Mouse (Mus musculus) embryonic facial prominence, embryonic 11.5 days (tissue): ENCODE measurements around the gene Psd. TPM values are rescaled to one million over a fixed set of nuclear protein-coding genes. Genes with fewer than 3 reads are reported as not detected.
A peak's percentile ranks its signal among the peaks of the same experiment; 100 is the strongest.

Experiments used
- ATAC-seq: fragments of 200-750 bp; cut with Nextera tagmentation; replicated peaks from 2 replicates; pipeline ENCODE4 v1.8.0; 2017; ENCODE audit warnings: low read depth; ENCODE audit not compliant: insufficient number of reproducible peaks, low FRiP score, low TSS enrichment
- DNase-seq: peaks from one replicate; pipeline ENCODE4 v3.0.0-alpha.2; 2015; ENCODE audit warnings: low spot score
- H3K27ac ChIP-seq: fragments of 300-500 bp; sonication (generic); replicated peaks from 2 replicates; pipeline ENCODE4 v1.5.1; 2014; ENCODE audit warnings: mild to moderate bottlenecking, low read depth, low read length, control low read depth
- H3K27me3 ChIP-seq: fragments of 300-500 bp; sonication (generic); 2 replicates; pipeline ENCODE4 v1.6.1; 2014; ENCODE audit warnings: mild to moderate bottlenecking, low read length, moderate library complexity, mixed read lengths; ENCODE audit not compliant: control insufficient read depth, insufficient read depth
- H3K36me3 ChIP-seq: fragments of 300-500 bp; sonication (generic); replicated peaks from 2 replicates; pipeline ENCODE4 v1.6.1; 2014; ENCODE audit warnings: low read depth, mild to moderate bottlenecking, low read length, moderate library complexity, mixed read lengths; ENCODE audit not compliant: control insufficient read depth, insufficient read depth
- H3K4me1 ChIP-seq: fragments of 300-500 bp; sonication (generic); 2 replicates; pipeline ENCODE4 v1.6.1; 2014; ENCODE audit warnings: low read length, mixed read lengths; ENCODE audit not compliant: control insufficient read depth, insufficient read depth
- H3K4me2 ChIP-seq: fragments of 300-500 bp; sonication (generic); 2 replicates; pipeline ENCODE4 v1.6.1; 2014; ENCODE audit warnings: low read depth, mild to moderate bottlenecking, control low read depth, low read length, moderate library complexity
- H3K4me3 ChIP-seq: fragments of 300-500 bp; sonication (generic); 2 replicates; pipeline ENCODE4 v1.5.1; 2014; ENCODE audit warnings: low read depth, low read length, control low read depth
- H3K9ac ChIP-seq: fragments of 300-500 bp; sonication (generic); replicated peaks from 2 replicates; pipeline ENCODE4 v1.6.1; 2014; ENCODE audit warnings: mild to moderate bottlenecking, control low read depth, low read length
- H3K9me3 ChIP-seq: fragments of 300-500 bp; sonication (generic); replicated peaks from 2 replicates; pipeline ENCODE4 v1.6.1; 2016; ENCODE audit warnings: mild to moderate bottlenecking, low read length, inconsistent platforms, mixed read lengths; ENCODE audit not compliant: control insufficient read depth
- WGBS: fragments of 180-500 bp; shearing (Covaris S2); extraction: QIAGEN DNeasy Blood & Tissue Kit; methylation state at CpG from one replicate; pipeline ENCODE4 v1.1.7; 2014; 5-methylcytosine and 5-hydroxymethylcytosine counted together
- polyA plus RNA-seq: library from polyadenylated mRNA; unstranded; fragments of >200 nt; fragmentation: Nextera tagmentation; extraction: Ambion mirVana; gene quantifications from 2 replicates; pipeline ENCODE4 v1.2.1, GENCODE M21; 2014

The Psd gene
- polyA plus RNA-seq, 1 experiment from 2014 or later, result 5.0 TPM

GRCm38 (mm10) chr19:46290535-46291105 lies 36.3 kb downstream of the Psd start:
- Histone ChIP-seq H3K27ac (no peak overlapping the region), H3K4me3 (no peak overlapping the region), H3K9ac (no peak overlapping the region), H3K4me1 (no peaks in the 10 kb centered on the region), H3K9me3 (no peaks in the 10 kb centered on the region), H3K36me3 (no peaks in the 10 kb centered on the region), H3K4me2 (no peak overlapping the region), H3K27me3 (no peaks in the 10 kb centered on the region)
- DNase-seq (no peak), ATAC-seq (no peak)
- WGBS, result 71% methylated on average over 12 of the region's 12 CpGs

GRCm38 (mm10) chr19:46287566-46287965 lies 39.4 kb downstream of the Psd start:
- no peak for ATAC-seq
- H3K9ac ChIP-seq, result no peak overlapping the region
- H3K4me2 ChIP-seq, result no peak overlapping the region
- no peaks in the 10 kb centered on the region for H3K9me3 ChIP-seq
- H3K27ac ChIP-seq, result no peak overlapping the region
- peaks cover 5% of the 10 kb centered on the region for H3K36me3 ChIP-seq
- H3K4me3 ChIP-seq, result no peak overlapping the region
- H3K27me3 ChIP-seq, result no peaks in the 10 kb centered on the region
- 83% methylated on average over 3 of the region's 3 CpGs for WGBS
- no peaks in the 10 kb centered on the region for H3K4me1 ChIP-seq
- no peak for DNase-seq

GRCm38 (mm10) chr19:46286926-46287325 lies 40.0 kb downstream of the Psd start:
- DNase-seq (no peak), ATAC-seq (no peak)
- no peak overlapping the region for H3K4me2 ChIP-seq
- H3K4me1 ChIP-seq, result no peaks in the 10 kb centered on the region
- no peak overlapping the region for H3K4me3 ChIP-seq
- H3K36me3 ChIP-seq, result peaks cover 11% of the 10 kb centered on the region
- 91% methylated on average over 3 of the region's 3 CpGs for WGBS
- H3K27ac ChIP-seq, result no peak overlapping the region
- no peaks in the 10 kb centered on the region for H3K9me3 ChIP-seq
- H3K27me3 ChIP-seq, result no peaks in the 10 kb centered on the region
- no peak overlapping the region for H3K9ac ChIP-seq

GRCm38 (mm10) chr19:46286047-46286446 lies 40.9 kb downstream of the Psd start:
- H3K9ac ChIP-seq, result no peak overlapping the region
- no peaks in the 10 kb centered on the region for H3K4me1 ChIP-seq
- H3K27ac ChIP-seq, result no peak overlapping the region
- ATAC-seq (no peak), DNase-seq (no peak)
- no peaks in the 10 kb centered on the region for H3K9me3 ChIP-seq
- no peaks in the 10 kb centered on the region for H3K27me3 ChIP-seq
- H3K36me3 ChIP-seq, result peaks cover 11% of the 10 kb centered on the region
- H3K4me3 ChIP-seq, result no peak overlapping the region
- H3K4me2 ChIP-seq, result no peak overlapping the region
- 90% methylated on average over 6 of the region's 6 CpGs for WGBS

- Histone ChIP-seq H3K4me1 (no peaks in the 10 kb centered on the region), H3K27ac (no peak overlapping the region), H3K36me3 (peaks cover 13% of the 10 kb centered on the region)
Observed at GRCm38 (mm10) chr19:46285631-46286030, 41.3 kb downstream of the Psd start.

GRCm38 (mm10) chr19:46284686-46285085 lies 42.3 kb downstream of the Psd start:
- Histone ChIP-seq H3K36me3 (peaks cover 13% of the 10 kb centered on the region), H3K4me3 (no peak overlapping the region), H3K27me3 (no peaks in the 10 kb centered on the region), H3K4me1 (no peaks in the 10 kb centered on the region), H3K9ac (no peak overlapping the region), H3K4me2 (no peak overlapping the region), H3K27ac (no peak overlapping the region), H3K9me3 (no peaks in the 10 kb centered on the region)
- ATAC-seq (no peak), DNase-seq (no peak)
- 88% methylated on average over 4 of the region's 4 CpGs for WGBS

More at GRCm38 (mm10) chr19:46285631-46286030, 41.3 kb downstream of the Psd start:
- 83% methylated on average over 7 of the region's 7 CpGs for WGBS
- Histone ChIP-seq H3K4me3 (no peak overlapping the region), H3K4me2 (no peak overlapping the region), H3K9me3 (no peaks in the 10 kb centered on the region), H3K27me3 (no peaks in the 10 kb centered on the region), H3K9ac (no peak overlapping the region)
- DNase-seq (no peak), ATAC-seq (no peak)

GRCm38 (mm10) chr19:46282081-46282849 lies 44.7 kb downstream of the Psd start:
- WGBS, result 91% methylated on average over 11 of the region's 11 CpGs
- Histone ChIP-seq H3K4me3 (no peak overlapping the region), H3K9ac (no peak overlapping the region), H3K36me3 (peaks cover 13% of the 10 kb centered on the region), H3K27me3 (no peaks in the 10 kb centered on the region), H3K4me2 (no peak overlapping the region), H3K27ac (no peak overlapping the region), H3K4me1 (no peaks in the 10 kb centered on the region), H3K9me3 (no peaks in the 10 kb centered on the region)
- DNase-seq, result no peak
- no peak for ATAC-seq

- H3K4me2 ChIP-seq, result no peak overlapping the region
- H3K27me3 ChIP-seq, result no peaks in the 10 kb centered on the region
- H3K36me3 ChIP-seq, result peaks cover 4% of the 10 kb centered on the region
- no peak overlapping the region for H3K4me3 ChIP-seq
- ATAC-seq (no peak), DNase-seq (peak; percentile 16)
- no peaks in the 10 kb centered on the region for H3K9me3 ChIP-seq
- no peak overlapping the region for H3K27ac ChIP-seq
- H3K4me1 ChIP-seq, result no peaks in the 10 kb centered on the region
- H3K9ac ChIP-seq, result no peak overlapping the region
Observed at GRCm38 (mm10) chr19:46275307-46275706, 51.6 kb downstream of the Psd start.
